In the genomic region with DNA sequence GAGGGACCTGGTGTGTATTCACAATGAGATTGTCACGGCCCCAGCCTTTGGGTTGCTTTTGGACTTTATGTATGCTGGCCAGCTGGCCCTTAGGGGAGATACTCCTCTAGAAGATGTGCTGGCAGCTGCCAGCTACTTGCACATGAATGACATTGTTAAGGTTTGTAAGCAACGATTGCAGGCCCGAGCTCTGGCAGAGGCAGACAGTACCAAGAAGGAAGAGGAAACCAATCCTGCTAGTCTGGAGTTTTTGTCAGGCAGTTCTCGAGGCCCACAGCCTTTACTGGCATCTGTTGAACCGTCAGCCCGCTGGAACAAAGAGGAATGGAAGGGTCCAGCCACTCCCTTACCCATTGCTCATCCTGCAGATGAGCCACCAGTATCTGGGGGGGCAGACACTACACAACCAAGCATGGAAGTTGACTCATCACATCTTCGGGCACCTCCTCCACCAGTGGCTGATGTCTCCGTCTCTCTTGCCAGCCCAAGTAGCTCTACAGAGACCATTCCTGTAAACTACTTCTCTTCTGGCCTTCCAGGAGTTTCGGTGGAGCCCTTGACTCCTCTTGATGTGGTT, we compare ENCODE assay signal across 8 mouse cellular contexts. TPM values are rescaled to one million over a fixed set of nuclear protein-coding genes. Genes with fewer than 3 reads are reported as not detected.
DNase-seq lines count a peak whose midpoint lies in the region; TF ChIP-seq lines count a peak whose summit lies in the region.

No protein-coding gene starts in this region.

- TF ChIP-seq RAD21 in CH12.LX (IDR thresholded peaks at IDR 0.05; ENCODE audit: low read depth, low read length) = no peak

- in situ Hi-C loops in CH12.LX (cut with MboI; ENCODE audit: low pct_ligation_motif_present, low pct_unique_long_range_greater_than_20kb, low sequenced_read_pairs) = no loop called here

- peak overlapping the region; percentile 64 for H3K4me3 ChIP-seq in heart, embryonic 10.5 days
- H3K4me3 ChIP-seq in CH12.LX (replicated peaks in 1 of 3; ENCODE audit: low read depth in 2 of 3, low read length in 2 of 3, poor library complexity in 1 of 3) (no peak overlapping the region), macrophage (ENCODE audit: inconsistent target) (no peak overlapping the region)
- peak overlapping the region; percentile 69 for H3K4me3 ChIP-seq in hindbrain, embryonic 10.5 days

- peaks cover 40% of the 10 kb centered on the region for H3K36me3 ChIP-seq in heart, embryonic 10.5 days
- H3K36me3 ChIP-seq in CH12.LX (replicated peaks in 1 of 2; ENCODE audit: control insufficient read depth in 1 of 2, insufficient read depth in 1 of 2, low read length in 1 of 2) (peaks cover 12 to 28% of the 10 kb centered on the region in 2 experiments), macrophage (ENCODE audit: inconsistent target) (no peaks in the 10 kb centered on the region)
- H3K36me3 ChIP-seq in hindbrain, embryonic 10.5 days = peaks cover 52% of the 10 kb centered on the region

- TF ChIP-seq POLR2A in CH12.LX (IDR thresholded peaks at IDR 0.05; ENCODE audit: low read depth, low read length) = no peak

- H3K27ac ChIP-seq in heart, embryonic 10.5 days = peak overlapping the region; percentile 86
- H3K27ac ChIP-seq in CH12.LX (ENCODE audit: insufficient read depth, low read depth) = peak overlapping the region; percentile 11; the same call in 1 of the 2 replicates
- H3K27ac ChIP-seq in hindbrain, embryonic 10.5 days = peak overlapping the region; percentile 94
- H3K27ac ChIP-seq in macrophage = peak overlapping the region; percentile 84

- H3K9ac ChIP-seq in CH12.LX (ENCODE audit: insufficient read depth, low read depth) = no peak overlapping the region

- H3K79me2 ChIP-seq in CH12.LX (replicated peaks; ENCODE audit: control insufficient read depth, extremely low read depth, insufficient read depth, poor library complexity, severe bottlenecking) = peaks cover 3% of the 10 kb centered on the region; the same call in 1 of the 2 replicates
- peaks cover 5% of the 10 kb centered on the region; the same call in 1 of the 2 replicates for H3K79me2 ChIP-seq in macrophage (ENCODE audit: inconsistent target)

- no peak for TF ChIP-seq EP300 in CH12.LX (IDR thresholded peaks at IDR 0.05; ENCODE audit: low read length)

- peak overlapping the region; percentile 72; the same call in 1 of the 2 replicates for H3K4me2 ChIP-seq in CH12.LX (ENCODE audit: insufficient read depth, low read depth, poor library complexity, severe bottlenecking)

- H3K4me1 ChIP-seq in heart, embryonic 10.5 days = peaks cover 14% of the 10 kb centered on the region
- peaks cover 11 to 59% of the 10 kb centered on the region in 2 experiments for H3K4me1 ChIP-seq in CH12.LX (ENCODE audit: control insufficient read depth in 1 of 2, insufficient read depth in 2 of 2)
- peaks cover 25% of the 10 kb centered on the region for H3K4me1 ChIP-seq in hindbrain, embryonic 10.5 days (replicated peaks)

- WGBS in heart, embryonic 10.5 days = 92% methylated on average over 9 of the region's 9 CpGs
- WGBS in hindbrain, embryonic 10.5 days = 91% methylated on average over 9 of the region's 9 CpGs
- WGBS in macrophage (ENCODE audit: missing documents) = 73% methylated on average over 9 of the region's 9 CpGs

- dilution Hi-C loops in CH12.LX (cut with MboI; ENCODE audit: extremely low pct_ligation_motif_present, extremely low pct_unique_long_range_greater_than_20kb, low sequenced_read_pairs) = no loop called here

- TF ChIP-seq CTCF in CH12.LX (conservative IDR thresholded peaks at IDR 0.05 in 1 of 2, IDR thresholded peaks at IDR 0.05 in 1 of 2; ENCODE audit: low read depth in 2 of 2, low read length in 2 of 2) = no peak

- intact Hi-C loops in left cerebral cortex, postnatal 14 days (cut with DNase I) = no loop called here
- intact Hi-C loops in left cerebral cortex, postnatal 4 days (cut with DNase I) = no loop called here

- H3K27me3 ChIP-seq in heart, embryonic 10.5 days (ENCODE audit: insufficient read depth, poor library complexity, severe bottlenecking) = no peaks in the 10 kb centered on the region
- no peaks in the 10 kb centered on the region for H3K27me3 ChIP-seq in CH12.LX (replicated peaks)
- H3K27me3 ChIP-seq in hindbrain, embryonic 10.5 days (ENCODE audit: insufficient read depth, poor library complexity, severe bottlenecking) = no peaks in the 10 kb centered on the region

- no peak for DNase-seq in heart, embryonic 10.5 days (ENCODE audit: low spot score)
- no peak for DNase-seq in heart, adult 18-20 months
- no peak for DNase-seq in CH12.LX (ENCODE audit: extremely low read depth)
- no peak for DNase-seq in hindbrain, embryonic 10.5 days (ENCODE audit: low spot score)
- no peak for DNase-seq in left cerebral cortex, postnatal 14 days (ENCODE audit: low spot score in 2 of 2)
- DNase-seq in ovary, adult 18-20 months (ENCODE audit: low spot score) = no peak
- no peak for DNase-seq in left cerebral cortex, postnatal 4 days

- H3K9me3 ChIP-seq in heart, embryonic 10.5 days = no peaks in the 10 kb centered on the region
- no peaks in the 10 kb centered on the region for H3K9me3 ChIP-seq in CH12.LX (replicated peaks; ENCODE audit: low read length)
- no peaks in the 10 kb centered on the region for H3K9me3 ChIP-seq in hindbrain, embryonic 10.5 days

RNA-seq across cellular contexts. Expression of gene Zbtb3, which starts 0.9 kb away (rescaled TPM):
- polyA plus RNA-seq in heart, embryonic 10.5 days (2016; fragmentation: Nextera tagmentation; extraction: Ambion mirVana) = 5.4 and 5.9 TPM in 2 replicates
- total RNA-seq in heart, adult 18-20 months (2021) = 1 to 10 TPM in 1 of 2 experiments, under 1 TPM in 1; 0.79 to 1.6 TPM
- total RNA-seq in CH12.LX (2012; rRNA removed) = 2.4 and 2.5 TPM in 2 replicates
- 1.1 and 2.2 TPM in 2 replicates for total RNA-seq in CH12.LX (2014; rRNA removed)
- polyA plus RNA-seq in CH12.LX (2012; ENCODE audit: insufficient read length, low read depth) = 1.2 and 1.3 TPM in 2 replicates
- 7.2 and 8.3 TPM in 2 replicates for polyA plus RNA-seq in hindbrain, embryonic 10.5 days (2016; fragmentation: Nextera tagmentation; extraction: Ambion mirVana)
- 1 to 10 TPM in 19 of 26 experiments, under 1 TPM in 6, not detected in 1; 0.45 to 8.1 (median 3.1) TPM for total RNA-seq in macrophage (2018; cell fraction: chromatin; rRNA removed)
- total RNA-seq in macrophage (2018; cell fraction: cytosol; rRNA removed) = 1 to 10 TPM in 24 of 26 experiments, under 1 TPM in 2; 0.86 to 7.2 (median 2.4) TPM
- total RNA-seq in macrophage (2018; cell fraction: nucleus; rRNA removed) = 1 to 10 TPM in 22 of 26 experiments, under 1 TPM in 4; 0.64 to 8.3 (median 3.6) TPM
- 1.5 to 2.4 TPM (median 2.0 TPM) in 3 replicates for polyA plus RNA-seq in macrophage (2018)
- total RNA-seq in left cerebral cortex, postnatal 14 days (2021) = 1 to 10 TPM; 4.2 to 5.1 TPM
- total RNA-seq in left cerebral cortex, postnatal 4 days (2021) = 1 to 10 TPM; 5.1 to 6.8 TPM

RNA-seq across cellular contexts. Expression of gene Polr2g, which starts 4.9 kb away (rescaled TPM):
- 159 and 172 TPM in 2 replicates for polyA plus RNA-seq in heart, embryonic 10.5 days (2016; fragmentation: Nextera tagmentation; extraction: Ambion mirVana)
- total RNA-seq in heart, adult 18-20 months (2021) = 10 to 100 TPM; 58.3 to 60.9 TPM
- total RNA-seq in CH12.LX (2012; rRNA removed) = 157 and 162 TPM in 2 replicates
- 173 and 182 TPM in 2 replicates for total RNA-seq in CH12.LX (2014; rRNA removed)
- 138 and 148 TPM in 2 replicates for polyA plus RNA-seq in CH12.LX (2012; ENCODE audit: insufficient read length, low read depth)
- 189 and 194 TPM in 2 replicates for polyA plus RNA-seq in hindbrain, embryonic 10.5 days (2016; fragmentation: Nextera tagmentation; extraction: Ambion mirVana)
- 10 to 100 TPM in 20 of 26 experiments, 1 to 10 TPM in 6; 1.6 to 68.0 (median 21.8) TPM for total RNA-seq in macrophage (2018; cell fraction: chromatin; rRNA removed)
- total RNA-seq in macrophage (2018; cell fraction: cytosol; rRNA removed) = 100 to 1,000 TPM in 12 of 26 experiments, 10 to 100 TPM in 14; 78.4 to 148 (median 97.9) TPM
- total RNA-seq in macrophage (2018; cell fraction: nucleus; rRNA removed) = 10 to 100 TPM; 18.2 to 67.1 (median 36.1) TPM
- 87.6 to 127 TPM (median 98.0 TPM) in 3 replicates for polyA plus RNA-seq in macrophage (2018)
- total RNA-seq in left cerebral cortex, postnatal 14 days (2021) = 100 to 1,000 TPM; 108 to 110 TPM
- 10 to 100 TPM; 87.2 to 92.3 TPM for total RNA-seq in left cerebral cortex, postnatal 4 days (2021)

RNA-seq across cellular contexts. Expression of gene Ttc9c, which starts 15.8 kb away (rescaled TPM):
- 43.2 and 51.3 TPM in 2 replicates for polyA plus RNA-seq in heart, embryonic 10.5 days (2016; fragmentation: Nextera tagmentation; extraction: Ambion mirVana)
- 10 to 100 TPM; 13.6 to 18.3 TPM for total RNA-seq in heart, adult 18-20 months (2021)
- total RNA-seq in CH12.LX (2012; rRNA removed) (37.6 and 42.0 TPM in 2 replicates), CH12.LX (2014; rRNA removed) (56.5 and 57.2 TPM in 2 replicates)
- polyA plus RNA-seq in CH12.LX (2012; ENCODE audit: insufficient read length, low read depth) (42.2 and 44.7 TPM in 2 replicates), macrophage (2018) (25.0 to 30.5 TPM (median 30.3 TPM) in 3 replicates)
- 52.0 and 67.5 TPM in 2 replicates for polyA plus RNA-seq in hindbrain, embryonic 10.5 days (2016; fragmentation: Nextera tagmentation; extraction: Ambion mirVana)
- 100 to 1,000 TPM in 1 of 26 experiments, 10 to 100 TPM in 24, 1 to 10 TPM in 1; 6.5 to 108 (median 37.4) TPM for total RNA-seq in macrophage (2018; cell fraction: chromatin; rRNA removed)
- 10 to 100 TPM; 17.1 to 45.4 (median 34.0) TPM for total RNA-seq in macrophage (2018; cell fraction: cytosol; rRNA removed)
- 10 to 100 TPM; 15.7 to 94.7 (median 44.9) TPM for total RNA-seq in macrophage (2018; cell fraction: nucleus; rRNA removed)
- total RNA-seq in left cerebral cortex, postnatal 14 days (2021) = 10 to 100 TPM; 28.2 to 30.5 TPM
- total RNA-seq in left cerebral cortex, postnatal 4 days (2021) = 10 to 100 TPM; 46.0 to 47.2 TPM

RNA-seq across cellular contexts. Expression of gene Hnrnpul2, which starts 16.5 kb away (rescaled TPM):
- polyA plus RNA-seq in heart, embryonic 10.5 days (2016; fragmentation: Nextera tagmentation; extraction: Ambion mirVana) = 2.8 and 4.6 TPM in 2 replicates
- total RNA-seq in heart, adult 18-20 months (2021) = 10 to 100 TPM; 47.2 to 47.4 TPM
- total RNA-seq in CH12.LX (2012; rRNA removed) (44.3 and 44.8 TPM in 2 replicates), CH12.LX (2014; rRNA removed) (17.8 and 19.7 TPM in 2 replicates)
- polyA plus RNA-seq in CH12.LX (2012; ENCODE audit: insufficient read length, low read depth) (81.6 and 94.1 TPM in 2 replicates), macrophage (2018) (74.0 to 130 TPM (median 81.5 TPM) in 3 replicates)
- polyA plus RNA-seq in hindbrain, embryonic 10.5 days (2016; fragmentation: Nextera tagmentation; extraction: Ambion mirVana) = 4.1 and 4.5 TPM in 2 replicates
- 100 to 1,000 TPM in 16 of 26 experiments, 10 to 100 TPM in 10; 43.1 to 200 (median 123) TPM for total RNA-seq in macrophage (2018; cell fraction: chromatin; rRNA removed)
- total RNA-seq in macrophage (2018; cell fraction: cytosol; rRNA removed) = 100 to 1,000 TPM in 1 of 26 experiments, 10 to 100 TPM in 25; 60.4 to 102 (median 80.2) TPM
- total RNA-seq in macrophage (2018; cell fraction: nucleus; rRNA removed) = 100 to 1,000 TPM in 15 of 26 experiments, 10 to 100 TPM in 11; 61.1 to 164 (median 118) TPM
- total RNA-seq in left cerebral cortex, postnatal 14 days (2021) = 10 to 100 TPM; 92.3 to 95.8 TPM
- 100 to 1,000 TPM; 108 to 116 TPM for total RNA-seq in left cerebral cortex, postnatal 4 days (2021)

RNA-seq across cellular contexts. Expression of gene Taf6l, which starts 17.1 kb away (rescaled TPM):
- polyA plus RNA-seq in heart, embryonic 10.5 days (2016; fragmentation: Nextera tagmentation; extraction: Ambion mirVana) = 29.7 and 36.1 TPM in 2 replicates
- 1 to 10 TPM; 7.2 to 8.6 TPM for total RNA-seq in heart, adult 18-20 months (2021)
- total RNA-seq in CH12.LX (2012; rRNA removed) = 25.5 and 29.2 TPM in 2 replicates
- 20.4 and 22.2 TPM in 2 replicates for total RNA-seq in CH12.LX (2014; rRNA removed)
- polyA plus RNA-seq in CH12.LX (2012; ENCODE audit: insufficient read length, low read depth) = 24.8 and 25.7 TPM in 2 replicates
- 43.8 and 44.2 TPM in 2 replicates for polyA plus RNA-seq in hindbrain, embryonic 10.5 days (2016; fragmentation: Nextera tagmentation; extraction: Ambion mirVana)
- total RNA-seq in macrophage (2018; cell fraction: chromatin; rRNA removed) = 10 to 100 TPM; 19.4 to 71.5 (median 42.4) TPM
- 10 to 100 TPM; 12.3 to 19.2 (median 15.6) TPM for total RNA-seq in macrophage (2018; cell fraction: cytosol; rRNA removed)
- total RNA-seq in macrophage (2018; cell fraction: nucleus; rRNA removed) = 10 to 100 TPM; 10.4 to 47.8 (median 26.1) TPM
- polyA plus RNA-seq in macrophage (2018) = 11.3 to 16.9 TPM (median 15.6 TPM) in 3 replicates
- 10 to 100 TPM; 11.9 to 13.4 TPM for total RNA-seq in left cerebral cortex, postnatal 14 days (2021)
- total RNA-seq in left cerebral cortex, postnatal 4 days (2021) = 10 to 100 TPM; 24.9 to 29.4 TPM

Comparison
In these comparisons a context has a peak if more than half of its experiments do, and no peak if none do; other contexts are left out.
1. H3K27ac ChIP-seq: peak in every context shown above with its lines; median percentile 94 in hindbrain, embryonic 10.5 days; 86 in heart, embryonic 10.5 days; 84 in macrophage; 11 in CH12.LX.
2. H3K4me3 ChIP-seq: peak in heart, embryonic 10.5 days (single experiment) and hindbrain, embryonic 10.5 days (single experiment); none in CH12.LX (0 of 3) and macrophage (single experiment).